Mouse (Mus musculus): ENCODE data around the gene Dusp18.

Gene Dusp18

DNA sequence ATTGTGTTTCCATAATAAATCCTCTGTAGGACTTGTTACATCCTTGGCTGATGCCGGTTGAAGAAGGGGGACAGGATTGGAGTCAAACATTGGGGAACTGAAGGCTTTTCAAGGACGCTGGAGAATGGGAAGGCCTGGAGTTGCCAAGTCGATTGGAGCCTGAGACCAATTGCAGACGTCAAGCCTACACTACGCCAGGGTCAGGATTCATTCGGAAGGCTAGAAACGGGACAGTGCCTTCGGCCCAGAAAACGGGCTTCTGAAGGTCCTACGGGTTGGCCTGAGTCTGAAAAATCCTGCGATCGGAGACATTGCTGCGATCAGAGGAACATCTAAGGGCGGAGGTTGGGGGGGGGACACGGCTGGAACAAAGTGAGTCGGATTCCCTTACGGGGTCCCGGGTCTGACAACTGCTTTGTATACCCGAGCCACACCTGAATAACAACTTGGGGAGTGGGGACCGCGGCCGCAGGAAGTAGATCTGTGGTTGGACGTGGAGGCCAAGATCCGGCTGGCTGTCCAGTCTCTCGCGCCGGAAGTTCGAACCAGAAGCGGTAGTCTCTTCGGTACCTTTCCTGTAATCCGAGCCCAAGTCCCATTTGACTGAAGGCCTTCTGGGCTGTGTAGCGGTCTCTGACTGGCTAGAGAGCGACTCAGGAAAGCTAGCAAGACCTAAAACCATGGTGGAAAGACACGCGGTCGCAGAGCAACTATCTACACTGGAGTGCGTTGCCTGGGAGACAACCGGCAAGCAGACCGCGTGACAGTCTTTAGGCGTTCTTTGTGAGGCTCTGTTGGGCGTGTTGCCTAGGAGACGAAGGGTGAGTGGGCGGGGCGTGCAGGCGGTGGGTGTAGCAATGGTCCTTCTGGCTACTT is at the start of gene Dusp18, which contains the start of gene 4921536K21Rik:
Dusp18 (plus strand) TSS at position 835 of the 876 bp plus-strand sequence.
4921536K21Rik (minus strand) TSS at position 693 of the 876 bp plus-strand sequence.
- CTCF ChIA-PET: interaction anchor here (0.5 kb wide), 1 partner anchor 96 kb away, joined by 4 read pairs; no protein-coding TSS in a partner anchor

DNA sequence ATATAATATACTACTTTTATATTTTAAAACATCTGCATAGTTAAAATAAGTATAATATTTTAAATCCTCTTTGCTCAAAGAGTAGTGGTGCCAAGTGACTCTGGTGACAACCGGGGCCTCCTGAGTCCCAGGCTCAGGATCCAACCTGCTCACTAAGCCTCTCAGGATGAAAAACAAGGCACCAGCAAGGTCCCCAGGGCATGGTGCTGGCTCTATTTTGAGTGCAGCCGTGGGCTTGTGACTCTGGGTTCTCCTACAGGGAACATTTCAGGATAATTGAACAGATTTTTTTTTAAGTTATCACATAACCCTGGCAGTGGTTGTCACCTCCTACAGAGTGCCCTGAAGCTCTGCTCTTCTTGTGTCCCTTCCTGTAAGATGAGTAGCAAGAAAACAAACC is 48.7 kb upstream of the Dusp18 start:
- CTCF ChIA-PET: no interaction called here

DNA sequence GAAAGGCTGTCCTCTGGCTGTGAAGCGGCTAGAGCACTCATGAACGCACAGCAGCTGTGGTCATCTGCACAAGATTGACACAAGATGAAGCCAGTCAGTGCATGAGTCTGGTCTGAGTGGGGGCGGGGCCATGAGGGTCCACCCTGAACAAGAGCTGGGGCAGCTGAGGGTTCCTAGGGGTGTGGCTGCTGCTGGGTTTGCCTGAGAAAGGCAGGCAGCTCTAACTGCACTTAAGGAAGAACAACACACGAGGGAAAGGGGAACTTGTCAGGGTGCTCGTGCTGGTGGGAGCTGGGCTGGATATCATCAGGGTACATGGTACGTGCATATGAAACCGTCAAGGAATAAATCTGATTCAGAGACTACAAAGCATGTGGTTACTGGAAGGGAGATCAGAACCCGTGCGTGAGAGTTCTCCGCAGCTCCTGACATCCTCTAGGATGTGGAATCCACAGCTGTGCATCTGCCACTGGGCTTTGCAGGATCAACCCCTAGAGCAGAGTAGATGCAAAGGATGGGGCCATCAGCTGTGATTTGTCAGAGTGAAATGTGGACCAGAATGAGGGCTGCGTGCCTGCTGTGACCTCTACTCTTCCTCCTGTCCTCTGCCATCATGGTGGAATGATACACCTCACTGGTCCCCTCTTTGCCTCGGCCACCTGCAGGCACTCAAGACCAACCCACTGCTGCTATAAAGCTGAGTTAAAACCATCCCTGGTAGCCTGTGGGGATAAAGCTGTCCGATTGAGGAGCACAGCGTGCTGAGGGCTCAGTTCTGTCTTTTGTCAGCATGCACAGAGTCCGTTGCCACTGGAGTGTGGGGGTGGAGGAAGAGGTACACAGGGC is 45.3 kb upstream of the Dusp18 start:
- CTCF ChIA-PET: no interaction called here

DNA sequence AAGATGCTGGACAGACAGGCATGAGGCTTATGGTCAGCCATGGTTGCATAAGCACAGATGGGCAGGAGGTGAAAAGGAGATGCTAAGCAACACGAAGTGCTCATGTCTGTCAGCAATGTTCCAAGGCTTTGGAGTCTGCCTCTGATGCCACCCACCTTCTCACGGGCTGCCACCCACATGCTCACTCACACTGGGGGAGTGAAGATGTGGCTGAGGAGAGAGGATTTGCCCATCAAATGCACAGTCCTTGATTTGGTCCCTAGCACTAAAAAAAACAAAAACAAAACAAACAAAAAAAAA is 44.8 kb upstream of the Dusp18 start:
- CTCF ChIA-PET: no interaction called here

DNA sequence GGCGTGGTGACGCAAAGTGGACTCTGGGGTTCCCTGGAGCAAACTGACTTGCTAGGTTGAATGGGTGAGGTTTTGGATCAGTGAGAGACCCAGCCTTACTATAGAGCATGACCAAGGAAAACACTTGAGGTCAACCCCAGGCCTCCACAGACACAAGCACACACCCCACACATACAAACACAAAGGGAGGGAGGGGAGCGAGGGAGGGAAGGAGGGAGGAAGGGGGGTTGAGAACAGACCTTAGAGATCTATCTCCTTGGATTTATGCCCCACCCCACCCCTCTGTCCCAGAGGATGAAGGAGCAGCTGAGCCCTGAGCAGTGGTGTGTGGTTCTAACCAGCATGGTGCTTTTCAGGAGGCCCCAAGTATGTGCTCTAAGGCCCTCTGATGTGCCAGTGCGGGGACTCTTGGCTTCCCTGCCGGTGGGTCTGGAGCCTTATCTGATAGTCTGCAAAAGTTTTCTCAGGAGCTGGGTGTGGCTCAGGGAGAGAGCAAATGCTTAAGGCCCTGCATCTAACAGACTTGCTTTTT is 44.2 kb upstream of the Dusp18 start:
- CTCF ChIA-PET: no interaction called here

DNA sequence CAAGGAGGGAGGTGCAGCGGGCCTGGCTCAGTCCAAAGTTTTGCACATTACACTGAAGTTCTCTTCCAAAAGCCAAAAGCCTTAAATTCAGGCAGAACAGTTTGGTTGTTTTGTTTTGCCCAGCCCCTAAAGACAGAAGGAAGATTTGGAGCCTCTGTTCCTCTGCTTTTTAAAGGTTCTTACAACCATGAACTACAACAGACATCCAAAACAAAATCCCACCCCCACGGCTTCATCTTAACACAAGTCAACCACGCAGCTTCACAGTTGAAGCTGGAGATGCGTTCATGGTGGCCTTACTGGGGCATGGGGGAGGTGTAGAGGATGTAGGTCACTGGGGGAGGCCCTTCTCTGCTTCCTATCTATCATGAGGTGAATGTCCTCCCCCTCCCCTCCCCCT is 43.2 kb upstream of the Dusp18 start:
- CTCF ChIA-PET: no interaction called here

DNA sequence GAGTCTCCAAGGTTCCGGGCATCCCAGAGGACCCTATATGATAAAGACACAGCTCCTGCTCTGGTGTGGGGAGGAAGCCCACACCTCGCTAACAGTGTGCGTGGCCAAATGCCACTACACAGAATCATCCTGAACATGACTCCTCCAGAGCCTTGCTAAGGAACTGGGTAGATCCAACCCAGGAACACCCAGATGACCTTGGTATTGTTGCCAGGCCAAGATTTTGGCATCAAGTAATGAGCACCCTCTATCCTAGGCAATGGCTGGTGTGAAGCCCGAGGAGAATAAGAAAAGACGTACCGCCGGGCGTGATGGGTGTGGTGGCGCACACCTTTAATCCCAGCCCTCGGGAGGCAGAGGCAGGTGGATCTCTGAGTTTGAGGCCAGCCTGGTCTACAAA is 42.0 kb upstream of the Dusp18 start:
- CTCF ChIA-PET: no interaction called here

DNA sequence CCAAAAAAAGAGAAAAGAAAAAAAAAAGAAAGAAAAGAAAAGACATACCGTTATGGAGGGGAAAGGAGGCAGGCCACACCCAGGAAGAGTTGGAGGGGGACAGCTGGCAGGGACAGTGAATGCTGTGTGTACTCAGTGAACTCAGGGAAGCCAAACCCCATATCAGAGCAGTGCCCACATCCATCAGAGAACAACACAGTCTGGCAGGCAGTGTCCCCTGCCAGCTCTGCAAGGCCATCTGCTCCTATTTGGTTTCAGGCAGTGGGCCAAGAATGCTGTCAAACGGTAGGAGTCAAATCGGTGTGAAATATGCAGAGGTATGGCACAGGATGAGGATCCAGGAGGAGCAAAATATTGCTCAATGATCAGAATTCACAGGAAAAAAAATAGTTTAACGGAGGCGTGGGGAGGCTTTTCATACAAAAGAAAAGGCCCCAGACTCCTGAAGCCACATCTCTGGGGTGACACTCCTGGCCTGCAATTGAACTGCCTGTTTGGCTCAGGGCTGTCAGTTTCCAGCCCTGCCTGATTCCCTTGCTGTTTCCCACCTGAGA is 41.5 kb upstream of the Dusp18 start:
- CTCF ChIA-PET: interaction anchor here (0.6 kb wide), 1 partner anchor 48 kb away, joined by 4 read pairs; no protein-coding TSS in a partner anchor

DNA sequence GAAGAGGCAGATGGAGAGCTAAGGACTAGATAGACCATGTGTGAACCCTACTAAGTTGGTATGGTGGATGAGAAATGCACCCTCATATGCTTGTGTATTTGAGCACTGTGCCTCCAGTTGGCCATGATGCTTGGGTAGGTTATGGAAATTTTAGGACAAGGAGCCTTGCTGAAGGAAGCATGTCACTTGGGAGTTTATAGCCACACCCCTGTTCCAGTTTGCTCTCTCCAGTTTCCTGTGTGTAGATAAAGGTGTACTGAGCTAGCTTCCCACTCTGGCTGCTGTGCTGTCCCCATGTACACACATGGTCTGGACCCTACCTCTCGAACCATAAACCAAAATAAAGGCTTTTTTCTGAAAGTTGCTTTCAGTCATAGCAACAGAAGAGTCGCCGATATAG is 40.9 kb upstream of the Dusp18 start:
- CTCF ChIA-PET: interaction anchor here (0.6 kb wide), 1 partner anchor 48 kb away, joined by 4 read pairs; no protein-coding TSS in a partner anchor

DNA sequence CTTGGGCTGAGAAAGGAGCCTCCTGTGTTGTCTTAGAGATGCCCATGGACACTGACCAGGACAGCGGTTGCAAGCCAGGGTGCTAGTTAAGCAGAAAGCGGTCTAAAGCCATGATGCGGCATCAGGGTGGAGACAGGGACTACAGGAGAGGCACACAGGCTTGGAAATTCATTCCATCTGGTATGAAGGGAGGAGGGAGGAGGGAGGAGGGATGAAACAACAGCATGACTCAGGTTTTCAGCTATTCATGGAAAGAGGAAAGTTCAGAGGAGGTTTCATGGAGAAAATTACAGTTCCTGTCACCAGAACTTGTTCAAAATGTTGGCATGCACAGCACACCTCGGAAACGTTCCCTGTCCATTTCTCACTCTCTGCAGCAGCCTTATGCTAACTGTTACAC is 39.2 kb upstream of the Dusp18 start:
- CTCF ChIA-PET: no interaction called here

DNA sequence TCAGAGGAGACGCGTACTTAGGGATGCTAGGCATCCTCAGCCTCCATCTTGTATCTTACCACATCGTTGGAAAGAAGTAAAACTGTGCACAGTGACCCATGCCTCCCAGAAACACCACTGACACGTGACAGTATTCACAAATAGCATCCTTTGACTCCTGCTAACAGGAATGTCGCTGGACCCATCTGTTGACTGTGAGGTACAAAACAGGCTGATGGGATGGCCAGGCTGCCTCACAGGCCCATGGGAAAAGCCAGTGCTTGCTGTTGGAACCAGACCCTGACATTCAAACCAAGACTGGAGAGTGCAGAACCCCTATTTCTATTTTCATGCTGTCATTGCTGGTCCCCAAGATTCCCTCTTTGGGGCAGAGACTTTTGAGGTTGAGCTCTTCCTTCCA is 37.1 kb upstream of the Dusp18 start:
- CTCF ChIA-PET: no interaction called here

DNA sequence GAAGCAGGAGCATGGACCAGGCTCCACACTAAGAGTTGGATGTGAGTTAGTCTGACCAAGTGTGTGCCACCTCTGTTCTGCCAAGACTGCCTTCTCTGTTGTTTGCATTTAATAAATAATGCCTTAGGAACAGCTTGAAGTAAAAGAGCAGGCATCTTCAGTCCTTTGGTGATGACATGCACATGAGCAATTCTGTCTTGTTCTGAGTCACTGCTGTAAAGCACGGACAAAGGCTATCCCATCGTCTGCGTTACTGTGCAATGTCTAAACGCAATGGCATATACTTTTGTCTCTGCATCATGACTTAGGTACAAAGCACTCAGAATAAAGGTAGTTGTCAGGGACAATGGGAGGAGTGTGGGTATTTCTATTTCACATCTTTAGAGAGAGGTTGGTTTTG is 35.3 kb upstream of the Dusp18 start:
- CTCF ChIA-PET: no interaction called here

DNA sequence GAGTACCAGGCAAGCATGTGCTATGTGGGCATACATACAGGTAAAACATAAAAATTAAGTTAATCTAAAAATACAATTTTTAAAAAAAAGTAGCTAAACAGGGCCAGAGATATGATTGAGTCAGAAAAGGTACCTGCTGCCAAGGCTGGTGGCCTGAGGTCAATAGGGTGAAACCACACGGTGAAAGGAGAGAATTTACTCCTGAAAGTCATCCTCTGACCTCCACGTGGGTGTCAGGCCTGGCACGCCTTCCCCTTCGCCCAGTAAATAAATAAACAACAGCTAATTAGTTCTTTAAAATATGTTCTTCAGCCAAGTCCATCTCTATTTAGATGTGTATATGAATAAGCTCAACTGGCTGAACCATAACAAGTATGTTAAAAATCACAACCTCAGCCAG is 34.7 kb upstream of the Dusp18 start:
- CTCF ChIA-PET: no interaction called here

DNA sequence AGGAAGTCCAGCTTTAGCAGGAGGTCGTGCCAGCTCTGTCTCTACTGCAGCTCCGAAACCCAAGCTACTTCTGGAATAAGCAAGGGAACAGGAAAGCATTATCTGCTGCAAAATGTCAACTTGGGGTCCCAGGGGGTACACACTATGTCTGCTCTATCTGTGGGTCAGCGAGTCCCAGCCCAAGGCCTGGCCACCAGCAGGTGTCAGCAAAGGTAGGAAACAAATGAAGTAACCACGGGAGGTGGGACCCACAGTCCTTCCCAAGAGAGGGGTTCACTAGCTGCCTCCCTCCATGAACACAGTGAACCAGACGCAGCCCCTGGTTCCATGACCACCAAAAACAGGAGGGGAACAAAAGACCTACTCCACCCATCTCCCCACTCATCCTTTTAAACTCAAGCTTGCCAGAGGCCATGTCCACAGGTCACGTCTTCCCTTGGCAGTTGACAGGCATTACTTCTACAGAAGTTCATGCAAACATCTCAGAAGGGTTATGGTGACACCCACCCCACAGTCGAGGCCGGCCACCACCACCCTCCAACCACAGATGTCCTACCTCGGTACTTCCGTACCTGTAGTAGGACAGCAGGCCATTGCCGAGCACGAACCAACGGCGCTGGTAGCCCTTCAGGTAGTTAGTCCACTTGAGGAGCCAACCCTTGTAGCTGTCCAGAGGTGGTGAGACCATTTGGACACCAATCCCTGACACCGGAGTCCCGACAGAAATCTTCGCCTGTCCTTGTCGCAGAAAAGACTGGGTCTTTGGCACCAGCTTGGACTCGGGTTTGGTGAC is 32.2 kb upstream of the Dusp18 start:
- CTCF ChIA-PET: no interaction called here

DNA sequence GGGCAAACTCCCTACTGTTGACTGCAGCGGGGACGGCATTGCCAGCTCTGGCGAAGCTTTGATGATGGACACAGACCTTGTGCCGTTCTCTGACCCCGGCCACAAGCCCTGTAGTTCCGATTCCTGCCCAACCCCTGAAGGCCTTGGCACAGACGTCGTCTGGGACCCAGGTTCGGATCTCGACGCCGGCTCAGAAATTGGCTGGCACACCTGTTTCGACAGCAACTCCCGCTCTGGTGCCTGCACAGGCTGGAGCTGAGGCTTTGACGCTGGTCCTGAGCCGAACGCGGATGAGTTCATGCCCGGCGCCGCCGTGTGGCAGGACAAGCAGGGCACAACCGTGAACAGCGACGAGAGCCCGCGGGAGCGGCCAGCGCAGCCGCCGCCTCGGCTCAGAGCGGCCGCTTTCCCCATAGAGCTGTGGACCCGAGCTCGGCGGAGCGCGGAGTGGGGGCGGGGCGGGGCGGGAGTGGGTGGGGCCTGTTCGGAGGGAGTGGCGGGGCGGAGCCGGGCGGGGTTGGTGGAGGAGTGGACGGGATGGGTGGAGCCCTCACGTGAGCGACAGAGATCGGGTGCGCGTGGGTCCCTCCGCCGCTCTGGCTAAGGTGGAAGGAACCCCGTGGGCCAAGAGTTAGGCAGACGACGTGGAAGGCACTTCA is 31.5 kb upstream of the Dusp18 start, which contains the start of gene Osbp2:
Osbp2 (minus strand) TSS at position 450 of the 659 bp plus-strand sequence.
- CTCF ChIA-PET: no interaction called here

DNA sequence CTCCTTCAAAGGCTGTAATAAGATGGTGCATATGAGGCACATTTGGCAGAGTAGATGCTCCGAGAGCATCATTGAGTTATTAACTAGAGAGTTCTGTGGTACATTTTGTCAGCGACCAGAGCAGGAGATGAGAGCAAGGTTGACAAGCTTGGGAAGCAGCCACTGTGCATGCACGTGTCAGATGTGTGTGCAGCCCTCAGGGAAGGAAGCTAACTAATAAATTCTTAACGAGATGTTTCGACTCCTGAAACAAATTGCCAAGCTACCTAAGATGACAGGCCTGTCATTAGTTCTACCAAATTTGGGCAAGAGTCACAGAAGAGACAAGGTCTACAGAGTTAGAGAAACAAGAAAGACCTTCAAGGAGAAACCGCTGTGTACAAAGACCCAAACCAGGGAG is 30.7 kb upstream of the Dusp18 start:
- CTCF ChIA-PET: no interaction called here

DNA sequence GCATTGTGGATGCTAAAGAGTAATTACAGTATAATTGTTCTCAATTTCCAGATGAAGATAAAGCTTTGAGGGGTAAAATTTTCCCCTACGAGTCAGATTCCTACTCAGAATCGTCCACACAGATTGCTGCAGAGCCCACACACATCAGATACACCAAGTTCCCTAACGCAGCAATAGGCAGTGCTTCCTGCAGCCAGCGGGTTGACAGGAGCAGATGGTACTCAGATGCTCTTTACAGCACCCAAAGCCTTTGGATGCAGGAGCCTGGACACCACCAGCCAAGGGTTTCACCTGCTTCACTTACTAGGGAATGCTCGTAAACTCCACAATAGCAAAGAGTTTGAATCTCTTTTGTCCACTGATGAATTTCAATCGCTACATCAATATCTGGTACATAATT is 18.6 kb upstream of the Dusp18 start:
- CTCF ChIA-PET: no interaction called here

DNA sequence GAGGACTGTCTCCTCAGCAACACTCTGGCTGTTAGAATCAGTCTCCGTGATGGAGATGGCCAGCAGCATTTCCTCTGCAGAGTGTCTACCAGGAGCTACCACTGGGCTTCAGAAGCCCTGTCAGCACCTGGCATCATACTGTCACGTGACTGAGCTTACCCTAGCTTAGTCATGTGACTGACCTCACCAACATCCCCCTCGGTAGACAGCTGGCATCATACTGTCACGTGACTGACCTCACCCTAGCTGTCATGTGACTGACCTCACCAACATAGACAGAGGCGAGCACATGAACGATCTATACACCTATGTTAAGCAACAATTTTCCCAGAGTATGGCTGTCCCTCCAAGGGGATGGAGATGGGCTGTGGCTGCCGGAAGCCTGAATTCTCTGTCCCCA is 16.4 kb upstream of the Dusp18 start:
- CTCF ChIA-PET: interaction anchor here (1.5 kb wide), 1 partner anchor 31 kb away, joined by 3 read pairs; no protein-coding TSS in a partner anchor

DNA sequence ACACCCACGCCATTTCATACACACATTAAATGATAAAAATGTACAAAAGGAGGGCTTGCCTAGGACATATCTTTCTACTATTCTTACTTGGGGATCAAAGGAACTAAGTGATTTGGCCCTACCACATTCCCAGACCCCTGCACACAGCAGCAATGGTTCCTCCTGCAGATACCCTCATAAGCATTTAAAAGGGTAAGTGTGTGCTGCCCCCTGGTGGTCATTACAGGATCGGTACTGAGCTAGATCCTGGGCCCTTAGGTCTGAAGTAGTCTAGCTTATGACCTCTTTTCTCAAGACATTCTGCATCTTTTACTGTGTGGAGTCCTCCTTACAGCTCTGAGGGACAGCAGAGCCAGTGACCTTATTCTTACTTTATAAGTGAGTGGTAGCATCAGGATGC is 15.2 kb upstream of the Dusp18 start:
- CTCF ChIA-PET: interaction anchor here (0.6 kb wide), 1 partner anchor 12 kb away, joined by 3 read pairs; no protein-coding TSS in a partner anchor

DNA sequence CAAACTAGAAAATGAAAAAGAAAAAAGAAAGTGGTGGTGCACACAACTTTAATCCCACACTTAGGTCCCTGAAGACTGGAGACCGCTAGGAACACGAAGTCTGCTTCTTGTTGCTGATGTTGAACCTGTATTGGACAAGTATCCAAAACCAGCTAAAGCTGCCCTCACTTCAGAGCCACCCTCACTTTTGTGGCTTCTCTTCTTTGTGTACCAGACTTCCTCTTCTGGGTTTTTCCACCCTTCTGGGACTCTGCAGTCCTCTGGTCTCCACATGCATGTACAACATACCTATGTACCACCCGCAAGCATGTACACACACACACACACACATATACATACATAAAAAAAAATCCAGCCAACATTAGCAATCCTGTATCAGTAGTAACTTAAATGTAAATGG is 11.3 kb upstream of the Dusp18 start:
- CTCF ChIA-PET: no interaction called here

DNA sequence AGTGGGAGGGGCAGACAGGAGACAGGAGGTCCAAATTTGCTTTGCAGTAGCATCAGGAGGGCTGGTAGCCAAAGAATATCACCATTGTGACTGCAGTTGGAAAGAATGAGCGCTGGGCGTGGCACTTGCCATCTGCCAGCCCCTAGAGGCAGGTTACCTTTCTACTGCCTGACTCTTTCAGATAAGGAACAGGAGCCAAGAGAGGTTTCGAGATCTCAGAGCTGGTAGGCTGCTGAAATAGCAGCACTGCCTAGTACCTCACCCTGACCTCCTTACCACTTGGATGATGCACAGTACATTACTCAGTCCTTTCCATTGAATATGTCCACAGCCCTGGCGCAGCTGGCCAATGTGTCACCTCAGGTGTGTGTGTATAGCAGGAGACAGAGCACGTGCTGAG is 7.7 kb upstream of the Dusp18 start:
- CTCF ChIA-PET: interaction anchor here (0.6 kb wide), 1 partner anchor 686 kb away, joined by 4 read pairs; no protein-coding TSS in a partner anchor
